Mouse (Mus musculus) ovary, adult 10 weeks (tissue): ENCODE results near the gene Rgp1. TPM values are rescaled to one million over a fixed set of nuclear protein-coding genes. Genes with fewer than 3 reads are reported as not detected.

Experiments used
- polyA plus RNA-seq: library from polyadenylated mRNA; stranded (reverse); fragments of 350-450 nt; fragmentation: Illumina TruSeq; extraction: RNeasy Lipid Tissue Mini Kit (QIAGEN cat#74804); gene quantifications from one replicate; pipeline ENCODE4 v1.2.3, GENCODE M21; 2014

The Rgp1 gene
- polyA plus RNA-seq, result 3.4 TPM

GRCm38 (mm10) chr4:43578376-43579204 lies at the start of gene Rgp1, which contains the start of gene Gba2:
Gene Rgp1 (plus strand): TSS chr4:43578715.
Gene Gba2 (minus strand): TSS chr4:43578873.

GRCm38 (mm10) chr4:43561997-43562768 lies 16.3 kb upstream of the Rgp1 start, which contains the start of the genes Creb3 and Tln1:
Gene Creb3 (plus strand): TSS chr4:43562332.
Gene Tln1 (minus strand): TSS chr4:43562691.

GRCm38 (mm10) chr4:43584444-43585416 lies 6.2 kb downstream of the Rgp1 start, which contains the start of gene Msmp:
Gene Msmp (minus strand): TSS chr4:43584494.

GRCm38 (mm10) chr4:43631046-43631955 lies 52.8 kb downstream of the Rgp1 start, which contains the start of gene Npr2:
Gene Npr2 (plus strand): TSS chr4:43631935.

Other genes starting within 250 kb of the Rgp1 start
- 0.63 TPM for gene Rusc2, start 196.7 kb upstream of the Rgp1 start, polyA plus RNA-seq
- 1.1 TPM for gene Fam166b, start 149.6 kb upstream of the Rgp1 start, polyA plus RNA-seq
- 0.31 TPM for gene Tesk1, start 136.8 kb upstream of the Rgp1 start, polyA plus RNA-seq
- gene Cd72, start 124.1 kb upstream of the Rgp1 start, polyA plus RNA-seq, result 2.5 TPM
- not detected for gene Sit1, start 95.0 kb upstream of the Rgp1 start, polyA plus RNA-seq
- gene Ccdc107, start 85.8 kb upstream of the Rgp1 start, polyA plus RNA-seq, result 2.1 TPM
- 6.7 TPM for gene Arhgef39, start 79.0 kb upstream of the Rgp1 start, polyA plus RNA-seq
- gene Car9, start 71.7 kb upstream of the Rgp1 start, polyA plus RNA-seq, result 2.3 TPM
- 58.0 TPM for gene Tpm2, start 55.0 kb upstream of the Rgp1 start, polyA plus RNA-seq
- gene Creb3, start 16.4 kb upstream of the Rgp1 start, polyA plus RNA-seq, result 10.5 TPM
- 291 TPM for gene Tln1, start 16.0 kb upstream of the Rgp1 start, polyA plus RNA-seq
- gene Gba2, start 158 bp downstream of the Rgp1 start, polyA plus RNA-seq, result 2.5 TPM
- not detected for gene Msmp, start 5.8 kb downstream of the Rgp1 start, polyA plus RNA-seq
- gene Npr2, start 53.2 kb downstream of the Rgp1 start, polyA plus RNA-seq, result 21.7 TPM
- not detected for gene Spag8, start 74.9 kb downstream of the Rgp1 start, polyA plus RNA-seq
- gene Hint2, start 77.8 kb downstream of the Rgp1 start, polyA plus RNA-seq, result 2.4 TPM
- 5.4 TPM for gene Tmem8b, start 90.3 kb downstream of the Rgp1 start, polyA plus RNA-seq
- 0.14 TPM for gene Fam221b, start 90.4 kb downstream of the Rgp1 start, polyA plus RNA-seq
- gene Olfr70, start 122.1 kb downstream of the Rgp1 start, polyA plus RNA-seq, result not detected
- gene Olfr71, start 131.5 kb downstream of the Rgp1 start, polyA plus RNA-seq, result not detected
- not detected for gene Hrct1, start 148.5 kb downstream of the Rgp1 start, polyA plus RNA-seq
- 0.37 TPM for gene Spaar, start 151.3 kb downstream of the Rgp1 start, polyA plus RNA-seq
- gene Olfr159, start 192.3 kb downstream of the Rgp1 start, polyA plus RNA-seq, result not detected
- gene Olfr156, start 245.2 kb downstream of the Rgp1 start, polyA plus RNA-seq, result not detected